ENCODE assay signal across 18 mouse cellular contexts in the genomic region with DNA sequence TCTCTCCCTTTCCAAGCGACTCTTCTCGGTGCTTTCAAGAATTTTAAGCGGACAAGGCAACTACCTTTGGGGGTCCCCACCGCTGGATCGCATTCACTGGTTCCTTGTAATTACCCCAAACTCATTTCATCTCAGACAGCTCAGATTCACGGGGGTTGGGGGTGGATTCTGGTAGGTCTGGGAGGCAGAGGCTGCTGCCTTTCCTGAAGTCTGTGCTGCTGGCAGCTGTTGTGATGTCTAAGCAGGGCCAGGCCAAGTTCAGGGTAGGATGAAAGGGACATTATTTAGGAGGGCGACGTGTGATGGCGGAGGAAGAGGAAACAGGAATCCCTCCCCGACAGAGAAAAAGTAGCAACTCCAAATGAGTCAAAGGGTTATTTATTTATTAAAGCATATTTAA.
DNase-seq lines count a peak whose midpoint lies in the region; ATAC-seq lines count a peak whose summit lies in the region.
"Had no signal": no experiment of that assay in that cellular context is flagged by ENCODE, and none has a peak within 500 bp of the region (broad histone marks: within the 10 kb centered on the region; RNA-seq: fewer than 3 reads in every experiment).

No protein-coding gene starts in this region.

- 74% methylated on average over 10 of the region's 10 CpGs for WGBS in forebrain, embryonic 15.5 days
- 80% methylated on average over 10 of the region's 10 CpGs for WGBS in forebrain, embryonic 12.5 days
- 75% methylated on average over 10 of the region's 10 CpGs for WGBS in liver, embryonic 11.5 days
- WGBS in liver, embryonic 12.5 days (ENCODE audit: insufficient replicate concordance), result 74% methylated on average over 10 of the region's 10 CpGs
- WGBS in limb, embryonic 13.5 days, result 67% methylated on average over 10 of the region's 10 CpGs
- WGBS in midbrain, embryonic 14.5 days, result 72% methylated on average over 10 of the region's 10 CpGs

- H3K36me3 ChIP-seq in forebrain, embryonic 15.5 days, result no peaks in the 10 kb centered on the region
- H3K36me3 ChIP-seq in forebrain, embryonic 12.5 days (replicated peaks), result no peaks in the 10 kb centered on the region
- H3K36me3 ChIP-seq in liver, embryonic 11.5 days (ENCODE audit: control insufficient read depth, insufficient read depth, low read length), result no peaks in the 10 kb centered on the region
- H3K36me3 ChIP-seq in liver, embryonic 12.5 days, result no peaks in the 10 kb centered on the region
- H3K36me3 ChIP-seq in limb, embryonic 13.5 days, result no peaks in the 10 kb centered on the region
- no peaks in the 10 kb centered on the region for H3K36me3 ChIP-seq in midbrain, embryonic 14.5 days (ENCODE audit: control insufficient read depth, insufficient read depth, low read length)
- H3K36me3 ChIP-seq: embryonic facial prominence, embryonic 12.5 days; heart, embryonic 13.5 days; neural tube, embryonic 13.5 days had no signal

- H3K4me2 ChIP-seq in forebrain, embryonic 15.5 days (replicated peaks), result peak overlapping the region; percentile 28
- no peak overlapping the region for H3K4me2 ChIP-seq in forebrain, embryonic 12.5 days
- no peak overlapping the region for H3K4me2 ChIP-seq in liver, embryonic 11.5 days
- no peak overlapping the region for H3K4me2 ChIP-seq in liver, embryonic 12.5 days
- no peak overlapping the region for H3K4me2 ChIP-seq in limb, embryonic 13.5 days (replicated peaks)
- peak overlapping the region; percentile 35 for H3K4me2 ChIP-seq in midbrain, embryonic 14.5 days (ENCODE audit: low read length)
- H3K4me2 ChIP-seq: embryonic facial prominence, embryonic 12.5 days; heart, embryonic 13.5 days; neural tube, embryonic 13.5 days had no signal

- DNase-seq in liver, embryonic 11.5 days (ENCODE audit: low spot score), result peak; percentile 23
- peak; percentile 17 for DNase-seq in midbrain, embryonic 14.5 days
- DNase-seq in layer of hippocampus, adult 8-10 months (ENCODE audit: low spot score in 2 of 2), result no peak
- DNase-seq: B cell, adult 2 months; thymus, postnatal 36 days had no signal

- no peak overlapping the region for H3K4me3 ChIP-seq in forebrain, embryonic 15.5 days
- no peak overlapping the region for H3K4me3 ChIP-seq in forebrain, embryonic 12.5 days (replicated peaks)
- H3K4me3 ChIP-seq in liver, embryonic 11.5 days (ENCODE audit: low read depth, low read length), result no peak overlapping the region
- H3K4me3 ChIP-seq in liver, embryonic 12.5 days, result no peak overlapping the region
- H3K4me3 ChIP-seq in limb, embryonic 13.5 days, result no peak overlapping the region
- no peak overlapping the region for H3K4me3 ChIP-seq in midbrain, embryonic 14.5 days (replicated peaks; ENCODE audit: low read depth, low read length)
- H3K4me3 ChIP-seq: embryonic facial prominence, embryonic 12.5 days; heart, embryonic 13.5 days; neural tube, embryonic 13.5 days had no signal

- no peak for ATAC-seq in forebrain, embryonic 15.5 days (replicated peaks)
- ATAC-seq in forebrain, embryonic 12.5 days (ENCODE audit: low FRiP score), result no peak
- ATAC-seq in liver, embryonic 11.5 days (replicated peaks; ENCODE audit: low FRiP score), result no peak
- ATAC-seq in liver, embryonic 12.5 days, result no peak
- ATAC-seq in limb, embryonic 13.5 days (ENCODE audit: low FRiP score, low read depth), result peak; percentile 50
- ATAC-seq in midbrain, embryonic 14.5 days (ENCODE audit: low FRiP score, low TSS enrichment), result no peak
- ATAC-seq in erythroid progenitor cell, adult 5-6 weeks (replicated peaks; ENCODE audit: low FRiP score, poor library complexity, severe bottlenecking), result no peak
- ATAC-seq: intestine, embryonic 16.5 days; lung, postnatal 0 days had no signal

- H3K27me3 ChIP-seq in forebrain, embryonic 15.5 days, result no peaks in the 10 kb centered on the region
- H3K27me3 ChIP-seq in forebrain, embryonic 12.5 days, result 0 out of 2 replicates have a peak, but pooled peaks cover 2% of the 10 kb centered on the region
- no peaks in the 10 kb centered on the region for H3K27me3 ChIP-seq in liver, embryonic 11.5 days (replicated peaks; ENCODE audit: control insufficient read depth, insufficient read depth, low read length)
- H3K27me3 ChIP-seq in liver, embryonic 12.5 days (replicated peaks), result no peaks in the 10 kb centered on the region
- H3K27me3 ChIP-seq in limb, embryonic 13.5 days, result 0 out of 2 replicates have a peak, but pooled peaks cover 4% of the 10 kb centered on the region
- no peaks in the 10 kb centered on the region for H3K27me3 ChIP-seq in midbrain, embryonic 14.5 days (ENCODE audit: control insufficient read depth, insufficient read depth, low read length)
- H3K27me3 ChIP-seq: neural tube, embryonic 13.5 days had no signal

- peaks cover 20% of the 10 kb centered on the region for H3K4me1 ChIP-seq in forebrain, embryonic 15.5 days
- H3K4me1 ChIP-seq in forebrain, embryonic 12.5 days, result peaks cover 11% of the 10 kb centered on the region
- H3K4me1 ChIP-seq in liver, embryonic 11.5 days (replicated peaks; ENCODE audit: control insufficient read depth, insufficient read depth, low read length), result no peaks in the 10 kb centered on the region
- no peaks in the 10 kb centered on the region for H3K4me1 ChIP-seq in liver, embryonic 12.5 days
- no peaks in the 10 kb centered on the region for H3K4me1 ChIP-seq in limb, embryonic 13.5 days
- H3K4me1 ChIP-seq in midbrain, embryonic 14.5 days (ENCODE audit: control insufficient read depth, insufficient read depth, low read length), result peaks cover 8% of the 10 kb centered on the region; the same call in 1 of the 2 replicates
- H3K4me1 ChIP-seq: embryonic facial prominence, embryonic 12.5 days; heart, embryonic 13.5 days; neural tube, embryonic 13.5 days had no signal

- H3K9me3 ChIP-seq in forebrain, embryonic 15.5 days, result no peaks in the 10 kb centered on the region
- H3K9me3 ChIP-seq in forebrain, embryonic 12.5 days, result no peaks in the 10 kb centered on the region
- H3K9me3 ChIP-seq in liver, embryonic 11.5 days (ENCODE audit: control insufficient read depth, low read length), result no peaks in the 10 kb centered on the region; the same call in 1 of the 2 replicates
- no peaks in the 10 kb centered on the region for H3K9me3 ChIP-seq in liver, embryonic 12.5 days (replicated peaks)
- no peaks in the 10 kb centered on the region for H3K9me3 ChIP-seq in limb, embryonic 13.5 days
- H3K9me3 ChIP-seq in midbrain, embryonic 14.5 days (ENCODE audit: control insufficient read depth, low read length), result no peaks in the 10 kb centered on the region
- H3K9me3 ChIP-seq: embryonic facial prominence, embryonic 12.5 days; heart, embryonic 13.5 days; neural tube, embryonic 13.5 days had no signal

- H3K9ac ChIP-seq in forebrain, embryonic 15.5 days (replicated peaks), result no peak overlapping the region
- no peak overlapping the region for H3K9ac ChIP-seq in forebrain, embryonic 12.5 days
- no peak overlapping the region for H3K9ac ChIP-seq in liver, embryonic 11.5 days (ENCODE audit: low read depth, low read length)
- no peak overlapping the region for H3K9ac ChIP-seq in liver, embryonic 12.5 days
- no peak overlapping the region for H3K9ac ChIP-seq in limb, embryonic 13.5 days
- H3K9ac ChIP-seq in midbrain, embryonic 14.5 days (replicated peaks; ENCODE audit: low read length), result no peak overlapping the region
- H3K9ac ChIP-seq: embryonic facial prominence, embryonic 12.5 days; heart, embryonic 13.5 days; hindbrain, embryonic 14.5 days; liver, embryonic 14.5 days; neural tube, embryonic 13.5 days had no signal

- no peak overlapping the region for H3K27ac ChIP-seq in forebrain, embryonic 15.5 days (replicated peaks)
- H3K27ac ChIP-seq in forebrain, embryonic 12.5 days, result no peak overlapping the region
- no peak overlapping the region for H3K27ac ChIP-seq in liver, embryonic 11.5 days (ENCODE audit: low read depth, low read length)
- no peak overlapping the region for H3K27ac ChIP-seq in liver, embryonic 12.5 days
- H3K27ac ChIP-seq in limb, embryonic 13.5 days, result no peak overlapping the region
- no peak overlapping the region for H3K27ac ChIP-seq in midbrain, embryonic 14.5 days (replicated peaks; ENCODE audit: low read depth, low read length)
- H3K27ac ChIP-seq: embryonic facial prominence, embryonic 12.5 days; heart, embryonic 13.5 days; hindbrain, embryonic 14.5 days; layer of hippocampus, adult 2 months; liver, embryonic 14.5 days; neural tube, embryonic 13.5 days had no signal

Comparison
In these comparisons a context has a peak if more than half of its experiments do, and no peak if none do; other contexts are left out.
1. H3K4me2 ChIP-seq: peak in forebrain, embryonic 15.5 days (single experiment) and midbrain, embryonic 14.5 days (single experiment); none in forebrain, embryonic 12.5 days (single experiment), liver, embryonic 11.5 days (single experiment), liver, embryonic 12.5 days (single experiment) and limb, embryonic 13.5 days (single experiment).
2. DNase-seq: peak in liver, embryonic 11.5 days (single experiment) and midbrain, embryonic 14.5 days (single experiment); none in layer of hippocampus, adult 8-10 months (0 of 2).